Mouse (Mus musculus) hindbrain, embryonic 14.5 days (tissue): ENCODE results near the gene Cpeb2. TPM values are rescaled to one million over a fixed set of nuclear protein-coding genes. Genes with fewer than 3 reads are reported as not detected.

Source experiments
- ATAC-seq: fragments of 200-750 bp; cut with Nextera tagmentation; 2 replicates; pipeline ENCODE4 v1.8.0; 2017; ENCODE audit warnings: moderate number of reproducible peaks, mild to moderate bottlenecking, moderate TSS enrichment, moderate library complexity; ENCODE audit not compliant: low FRiP score
- DNase-seq: peaks from one replicate; pipeline ENCODE4 v3.0.0-alpha.2; 2015; ENCODE audit warnings: low spot score
- H3K27ac ChIP-seq: fragments of 300-500 bp; sonication (generic); 2 replicates; pipeline ENCODE4 v1.5.1; 2014; ENCODE audit warnings: mild to moderate bottlenecking, moderate library complexity
- H3K27me3 ChIP-seq: fragments of 300-500 bp; sonication (generic); 2 replicates; pipeline ENCODE4 v1.6.1; 2014; ENCODE audit warnings: mild to moderate bottlenecking, low read length, mixed read lengths; ENCODE audit not compliant: control insufficient read depth, insufficient read depth
- H3K36me3 ChIP-seq: fragments of 300-500 bp; sonication (generic); replicated peaks from 2 replicates; pipeline ENCODE4 v1.6.1; 2014; ENCODE audit not compliant: control insufficient read depth, insufficient read depth
- H3K4me1 ChIP-seq: fragments of 300-500 bp; sonication (generic); replicated peaks from 2 replicates; pipeline ENCODE4 v1.6.1; 2014; ENCODE audit warnings: antibody characterized with exemption, low read length, mixed read lengths; ENCODE audit not compliant: control insufficient read depth, insufficient read depth
- H3K4me2 ChIP-seq: fragments of 300-500 bp; sonication (generic); replicated peaks from 2 replicates; pipeline ENCODE4 v1.6.1; 2014; ENCODE audit warnings: mild to moderate bottlenecking, moderate library complexity
- H3K4me3 ChIP-seq: fragments of 300-500 bp; sonication (generic); replicated peaks from 2 replicates; pipeline ENCODE4 v1.5.1; 2014; ENCODE audit warnings: mild to moderate bottlenecking, low read length
- H3K9ac ChIP-seq: fragments of 300-500 bp; sonication (generic); 2 replicates; pipeline ENCODE4 v1.6.1; 2014
- H3K9me3 ChIP-seq: fragments of 300-500 bp; sonication (generic); 2 replicates; pipeline ENCODE4 v1.6.1; 2016; ENCODE audit warnings: low read length; ENCODE audit not compliant: control insufficient read depth
- whole genome bisulfite sequencing: fragments of 180-500 bp; shearing (Covaris S2); extraction: QIAGEN DNeasy Blood & Tissue Kit; methylation state at CpG from one replicate; pipeline ENCODE4 v1.1.7; 2014; 5-methylcytosine and 5-hydroxymethylcytosine counted together
- polyA plus RNA-seq: library from polyadenylated mRNA; unstranded; fragments of >200 nt; fragmentation: Nextera tagmentation; extraction: Ambion mirVana; gene quantifications from 2 replicates; pipeline ENCODE4 v1.2.1, GENCODE M21; 2014

Gene Cpeb2
- polyA plus RNA-seq, 1 experiment from 2014 or later, result 25.6 TPM

DNA sequence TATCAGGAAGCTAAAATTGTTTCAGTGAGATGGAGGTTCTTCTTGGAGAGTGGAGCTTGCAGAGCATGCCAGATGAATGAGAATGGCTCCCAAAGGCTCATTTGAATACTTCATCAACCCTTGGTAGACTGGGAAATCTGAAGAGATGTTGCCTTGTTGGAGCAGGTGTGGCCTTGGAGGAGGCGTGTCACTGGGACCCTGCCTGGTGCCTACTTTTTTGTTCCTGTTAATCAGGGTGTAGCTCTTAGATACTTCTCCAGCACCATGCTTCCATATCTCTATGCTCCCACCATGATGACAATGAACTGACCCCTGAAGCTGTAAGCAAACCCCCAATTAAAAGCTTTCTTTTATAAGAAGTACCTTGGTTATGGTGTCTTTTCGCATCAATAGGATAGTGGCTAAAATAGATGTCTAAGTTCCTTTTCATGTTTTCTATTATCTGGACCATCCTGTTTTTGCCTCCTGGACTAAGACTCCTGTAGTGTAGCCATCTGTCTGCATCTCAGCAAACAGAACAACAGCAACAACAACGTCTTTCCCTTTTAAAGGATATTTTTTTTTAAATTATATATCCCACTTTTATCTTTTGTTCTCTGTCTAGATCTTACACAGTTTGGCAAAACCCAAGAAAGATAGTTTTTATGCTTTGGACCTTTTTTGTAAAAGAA, 25.6 kb downstream of the Cpeb2 start:
- 91% methylated on average over 3 of the region's 3 CpGs for WGBS

DNA sequence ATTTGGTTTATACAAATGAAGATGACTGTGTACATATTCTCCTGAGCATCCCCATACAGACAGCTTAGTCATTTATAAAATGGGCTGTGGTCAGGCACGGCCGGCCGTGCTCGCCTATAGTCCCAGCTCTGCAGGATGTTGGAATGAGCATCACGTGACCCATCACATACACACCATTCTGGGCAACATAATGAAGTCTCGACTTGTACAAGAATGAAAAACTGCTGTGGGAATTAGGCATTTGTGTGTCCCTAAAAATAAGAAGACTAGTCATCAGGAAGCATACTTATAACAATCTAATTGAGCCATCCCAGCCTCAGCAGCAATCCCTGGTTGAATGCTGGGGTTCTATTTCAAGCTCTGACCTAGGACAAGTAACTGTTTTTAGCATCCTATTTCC, 28.8 kb downstream of the Cpeb2 start:
- no peak overlapping the region for H3K27ac ChIP-seq

More for the DNA sequence above, 25.6 kb downstream of the Cpeb2 start:
- H3K9me3 ChIP-seq, result no peaks in the 10 kb centered on the region
- no peaks in the 10 kb centered on the region for H3K27me3 ChIP-seq
- no peak overlapping the region for H3K4me3 ChIP-seq
- no peak overlapping the region for H3K9ac ChIP-seq
- H3K4me2 ChIP-seq, result no peak overlapping the region
- H3K36me3 ChIP-seq, result peaks cover 17% of the 10 kb centered on the region
- no peak for DNase-seq
- no peaks in the 10 kb centered on the region for H3K4me1 ChIP-seq
- ATAC-seq, result no peak
- no peak overlapping the region for H3K27ac ChIP-seq

GRCm38 (mm10) chr5:43263951-43264350, 31.0 kb downstream of the Cpeb2 start:
- H3K36me3 ChIP-seq, result peaks cover 26% of the 10 kb centered on the region
- H3K9me3 ChIP-seq, result no peaks in the 10 kb centered on the region
- H3K4me3 ChIP-seq, result no peak overlapping the region
- no peak for ATAC-seq
- no peak overlapping the region for H3K9ac ChIP-seq
- H3K27me3 ChIP-seq, result no peaks in the 10 kb centered on the region
- 84% methylated on average over 4 of the region's 4 CpGs for WGBS
- DNase-seq, result no peak
- no peaks in the 10 kb centered on the region for H3K4me1 ChIP-seq
- H3K4me2 ChIP-seq, result no peak overlapping the region
- H3K27ac ChIP-seq, result no peak overlapping the region

More for the DNA sequence above, 28.8 kb downstream of the Cpeb2 start:
- no peak for DNase-seq
- Histone ChIP-seq H3K9ac (no peak overlapping the region), H3K9me3 (no peaks in the 10 kb centered on the region), H3K4me2 (no peak overlapping the region), H3K27me3 (no peaks in the 10 kb centered on the region), H3K4me3 (no peak overlapping the region), H3K4me1 (no peaks in the 10 kb centered on the region), H3K36me3 (peaks cover 26% of the 10 kb centered on the region)
- 53% methylated on average over 6 of the region's 6 CpGs for WGBS
- ATAC-seq, result no peak

GRCm38 (mm10) chr5:43264696-43265095, 31.7 kb downstream of the Cpeb2 start:
- DNase-seq (no peak), ATAC-seq (no peak)
- no peak overlapping the region for H3K27ac ChIP-seq
- WGBS, result 84% methylated on average over 2 of the region's 2 CpGs
- H3K36me3 ChIP-seq, result peaks cover 33% of the 10 kb centered on the region
- no peak overlapping the region for H3K9ac ChIP-seq
- no peaks in the 10 kb centered on the region for H3K9me3 ChIP-seq
- no peaks in the 10 kb centered on the region for H3K27me3 ChIP-seq
- H3K4me1 ChIP-seq, result no peaks in the 10 kb centered on the region
- no peak overlapping the region for H3K4me2 ChIP-seq
- no peak overlapping the region for H3K4me3 ChIP-seq

DNA sequence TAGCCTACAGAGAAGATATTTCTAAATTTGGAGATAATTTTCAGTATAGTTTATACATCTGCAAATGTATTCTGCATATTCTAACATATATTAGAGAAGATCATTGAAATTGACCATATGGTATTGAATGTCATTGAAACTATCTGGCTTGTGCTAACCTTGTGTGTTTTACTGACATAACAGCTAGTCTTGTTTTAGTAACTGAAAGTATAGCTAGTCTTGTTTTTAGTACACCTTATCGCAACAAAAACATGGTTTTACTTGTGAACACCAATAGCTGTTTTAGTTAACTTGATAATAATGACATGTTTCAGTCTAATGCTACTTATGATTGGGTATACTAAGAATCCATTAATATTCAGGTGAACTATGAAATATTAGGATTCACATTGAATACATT, 45.0 kb downstream of the Cpeb2 start:
- 98% methylated on average over 1 of the region's 1 CpGs for WGBS
- Histone ChIP-seq H3K27me3 (no peaks in the 10 kb centered on the region), H3K27ac (no peak overlapping the region), H3K9me3 (no peaks in the 10 kb centered on the region), H3K9ac (no peak overlapping the region), H3K4me2 (no peak overlapping the region), H3K4me1 (no peaks in the 10 kb centered on the region), H3K36me3 (peaks cover 30% of the 10 kb centered on the region), H3K4me3 (no peak overlapping the region)
- ATAC-seq (no peak), DNase-seq (no peak)

DNA sequence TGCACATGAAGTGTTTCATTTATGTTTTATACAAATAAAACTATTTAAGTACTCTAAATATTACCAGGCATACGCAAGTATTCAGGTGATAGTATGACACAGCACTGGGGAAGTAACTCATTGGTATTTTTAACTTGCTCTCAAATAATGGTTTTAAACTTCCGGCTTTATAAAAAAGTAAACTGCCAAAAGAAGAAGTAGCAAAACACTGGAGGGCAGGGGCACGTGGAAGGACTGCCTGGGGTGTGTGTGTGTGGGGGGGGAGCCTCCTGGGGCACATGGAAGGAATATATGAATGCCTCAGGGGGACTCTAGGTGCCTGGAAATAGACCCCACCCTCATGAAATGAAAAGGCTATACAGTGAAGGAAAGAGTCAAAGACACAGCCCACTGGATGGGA, 46.8 kb downstream of the Cpeb2 start:
- no peak overlapping the region for H3K4me3 ChIP-seq
- no peaks in the 10 kb centered on the region for H3K9me3 ChIP-seq
- H3K9ac ChIP-seq, result no peak overlapping the region
- WGBS, result 83% methylated on average over 3 of the region's 3 CpGs
- peaks cover 48% of the 10 kb centered on the region for H3K36me3 ChIP-seq
- DNase-seq (no peak), ATAC-seq (no peak)
- no peaks in the 10 kb centered on the region for H3K4me1 ChIP-seq
- no peaks in the 10 kb centered on the region for H3K27me3 ChIP-seq
- H3K4me2 ChIP-seq, result no peak overlapping the region
- H3K27ac ChIP-seq, result no peak overlapping the region

- no peak overlapping the region for H3K4me3 ChIP-seq
- no peak overlapping the region for H3K9ac ChIP-seq
- H3K27me3 ChIP-seq, result no peaks in the 10 kb centered on the region
- no peak overlapping the region for H3K27ac ChIP-seq
- H3K4me2 ChIP-seq, result no peak overlapping the region
- WGBS, result 89% methylated on average over 12 of the region's 12 CpGs
- DNase-seq (no peak), ATAC-seq (no peak)
- H3K4me1 ChIP-seq, result no peaks in the 10 kb centered on the region
- H3K9me3 ChIP-seq, result no peaks in the 10 kb centered on the region
- H3K36me3 ChIP-seq, result peaks cover 75% of the 10 kb centered on the region
These were observed 52.8 kb downstream of the Cpeb2 start for GRCm38 (mm10) chr5:43285756-43286155.

- Histone ChIP-seq H3K4me1 (no peaks in the 10 kb centered on the region), H3K27ac (no peak overlapping the region), H3K27me3 (no peaks in the 10 kb centered on the region), H3K36me3 (peaks cover 45% of the 10 kb centered on the region), H3K9ac (no peak overlapping the region), H3K4me2 (no peak overlapping the region), H3K9me3 (no peaks in the 10 kb centered on the region), H3K4me3 (no peak overlapping the region)
- 0 out of 2 replicates have a peak, but pooled peaks have one; percentile 32 for ATAC-seq
- 89% methylated on average over 8 of the region's 8 CpGs for WGBS
- DNase-seq, result no peak
These were observed 56.9 kb downstream of the Cpeb2 start for GRCm38 (mm10) chr5:43289752-43290446.

DNA sequence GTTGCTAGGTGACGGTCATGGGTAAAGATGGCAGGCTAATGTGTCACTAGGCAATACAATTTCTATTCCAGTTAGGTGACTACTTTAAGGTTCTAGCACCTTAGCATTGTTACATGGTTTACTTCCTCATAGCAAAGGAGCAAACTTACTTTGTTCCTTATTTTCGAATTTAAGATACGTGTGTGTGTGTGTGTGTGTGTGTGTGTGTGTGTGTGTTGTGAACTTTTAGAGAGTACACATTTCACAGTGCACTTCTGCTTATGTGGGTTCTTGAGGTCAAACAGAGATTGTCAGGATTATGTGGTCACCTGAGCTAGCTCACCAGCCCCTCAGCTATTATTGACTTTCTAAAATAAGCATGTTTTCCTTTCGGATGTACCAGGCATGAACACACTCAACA, 60.2 kb downstream of the Cpeb2 start:
- Histone ChIP-seq H3K36me3 (peaks cover 17% of the 10 kb centered on the region), H3K27ac (no peak overlapping the region), H3K9me3 (no peaks in the 10 kb centered on the region), H3K4me2 (no peak overlapping the region), H3K9ac (no peak overlapping the region), H3K4me3 (no peak overlapping the region), H3K27me3 (no peaks in the 10 kb centered on the region), H3K4me1 (no peaks in the 10 kb centered on the region)
- ATAC-seq, result no peak
- DNase-seq, result no peak
- WGBS, result 92% methylated on average over 4 of the region's 4 CpGs
